Mouse (Mus musculus) erythroid progenitor cell, adult 5-6 weeks (primary cell): ENCODE data around the gene Myo18b. TPM values are rescaled to one million over a fixed set of nuclear protein-coding genes. Genes with fewer than 3 reads are reported as not detected.

Source experiments
- ATAC-seq: replicated peaks from 2 replicates; pipeline ENCODE4 v1.8.0; 2016; ENCODE audit warnings: moderate number of reproducible peaks, mild to moderate bottlenecking, moderate TSS enrichment, inconsistent platforms; ENCODE audit not compliant: poor library complexity, low FRiP score, severe bottlenecking
- total RNA-seq, 2 experiments: library from RNA; stranded (forward) in 1 of 2; stranded (reverse) in 1 of 2; fragments of 150-400 nt in 1 of 2; fragments of 186-747, 209-891 nt in 1 of 2; gene quantifications; 2 replicates each; pipeline versions ENCODE4 v1.2.3 to v1.2.4; 2015 to 2017; ENCODE audit warnings: low replicate concordance in 2 of 2

The Myo18b gene
- total RNA-seq, 2 experiments from 2014 or later = 0.08 to 1.3 TPM

- ATAC-seq = no peak
These were observed 70.9 kb downstream of the Myo18b start for GRCm38 (mm10) chr5:112825091-112825794.

- no peak for ATAC-seq
These were observed 71.8 kb downstream of the Myo18b start for GRCm38 (mm10) chr5:112824376-112824775.

- ATAC-seq = no peak
These were observed 73.7 kb downstream of the Myo18b start for GRCm38 (mm10) chr5:112822426-112822825.

GRCm38 (mm10) chr5:112815051-112815450, 81.1 kb downstream of the Myo18b start:
- no peak for ATAC-seq

- no peak for ATAC-seq
These were observed 88.5 kb downstream of the Myo18b start for GRCm38 (mm10) chr5:112807629-112808028.

- ATAC-seq = no peak
These were observed 100.1 kb downstream of the Myo18b start for GRCm38 (mm10) chr5:112796086-112796485.

GRCm38 (mm10) chr5:112791792-112792780, 104.1 kb downstream of the Myo18b start:
- ATAC-seq = no peak

GRCm38 (mm10) chr5:112790376-112791111, 105.6 kb downstream of the Myo18b start:
- ATAC-seq = no peak

GRCm38 (mm10) chr5:112788441-112788840, 107.7 kb downstream of the Myo18b start:
- ATAC-seq = no peak

- ATAC-seq = no peak
These were observed 109.4 kb downstream of the Myo18b start for GRCm38 (mm10) chr5:112786788-112787187.

- no peak for ATAC-seq
These were observed 110.1 kb downstream of the Myo18b start for GRCm38 (mm10) chr5:112786031-112786430.

- ATAC-seq = no peak
These were observed 114.4 kb downstream of the Myo18b start for GRCm38 (mm10) chr5:112781719-112782118.

- ATAC-seq = no peak
These were observed 114.9 kb downstream of the Myo18b start for GRCm38 (mm10) chr5:112781231-112781630.

GRCm38 (mm10) chr5:112780383-112780782, 115.8 kb downstream of the Myo18b start:
- ATAC-seq = no peak

- ATAC-seq = no peak
These were observed 119.3 kb downstream of the Myo18b start for GRCm38 (mm10) chr5:112776781-112777405.

GRCm38 (mm10) chr5:112773429-112773828, 122.7 kb downstream of the Myo18b start:
- no peak for ATAC-seq

GRCm38 (mm10) chr5:112771376-112771901, 124.7 kb downstream of the Myo18b start:
- ATAC-seq = no peak

GRCm38 (mm10) chr5:112769721-112770119, 126.4 kb downstream of the Myo18b start:
- ATAC-seq = no peak

GRCm38 (mm10) chr5:112769020-112769720, 127.0 kb downstream of the Myo18b start:
- no peak for ATAC-seq
